Mouse (Mus musculus) large intestine, adult 2 months (tissue): ENCODE results near the gene Ccna1. TPM values are rescaled to one million over a fixed set of nuclear protein-coding genes. Genes with fewer than 3 reads are reported as not detected.

Experiments used
- DNase-seq: peaks from one replicate; pipeline ENCODE4 v3.0.0-alpha.2; 2012; ENCODE audit warnings: low read depth, low spot score
- WGBS: fragments of 180-500 bp; shearing (Covaris S2); methylation state at CpG from one replicate; pipeline ENCODE4 v1.1.7; 2018; 5-methylcytosine and 5-hydroxymethylcytosine counted together
- polyA plus RNA-seq: library from polyadenylated mRNA; depleted of rRNA; stranded (reverse); fragments of >200 nt; gene quantifications from 2 replicates; pipeline ENCODE4 v1.2.3, GENCODE M21; 2012

Gene Ccna1
- polyA plus RNA-seq, 1 experiment = 0.84 TPM

DNA sequence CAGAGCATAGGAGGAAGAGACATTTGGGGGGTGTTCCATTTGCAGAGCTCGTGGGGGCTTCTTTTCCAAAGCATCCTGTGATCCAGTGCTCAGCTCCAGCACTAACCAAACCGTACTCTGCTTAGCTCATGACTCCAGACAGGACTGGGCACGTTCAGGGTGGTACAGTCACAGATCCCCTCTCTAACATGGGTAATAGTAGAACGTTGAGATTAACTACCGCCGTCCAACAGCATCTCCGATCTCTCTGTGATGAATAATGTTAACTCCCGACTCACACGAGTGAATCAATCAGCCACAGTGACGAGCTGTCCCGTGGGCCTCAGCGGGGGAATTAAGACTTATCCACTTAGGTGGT is 11.3 kb upstream of the Ccna1 start:
- 59% methylated on average over 12 of the region's 12 CpGs for WGBS
- no peak for DNase-seq

DNA sequence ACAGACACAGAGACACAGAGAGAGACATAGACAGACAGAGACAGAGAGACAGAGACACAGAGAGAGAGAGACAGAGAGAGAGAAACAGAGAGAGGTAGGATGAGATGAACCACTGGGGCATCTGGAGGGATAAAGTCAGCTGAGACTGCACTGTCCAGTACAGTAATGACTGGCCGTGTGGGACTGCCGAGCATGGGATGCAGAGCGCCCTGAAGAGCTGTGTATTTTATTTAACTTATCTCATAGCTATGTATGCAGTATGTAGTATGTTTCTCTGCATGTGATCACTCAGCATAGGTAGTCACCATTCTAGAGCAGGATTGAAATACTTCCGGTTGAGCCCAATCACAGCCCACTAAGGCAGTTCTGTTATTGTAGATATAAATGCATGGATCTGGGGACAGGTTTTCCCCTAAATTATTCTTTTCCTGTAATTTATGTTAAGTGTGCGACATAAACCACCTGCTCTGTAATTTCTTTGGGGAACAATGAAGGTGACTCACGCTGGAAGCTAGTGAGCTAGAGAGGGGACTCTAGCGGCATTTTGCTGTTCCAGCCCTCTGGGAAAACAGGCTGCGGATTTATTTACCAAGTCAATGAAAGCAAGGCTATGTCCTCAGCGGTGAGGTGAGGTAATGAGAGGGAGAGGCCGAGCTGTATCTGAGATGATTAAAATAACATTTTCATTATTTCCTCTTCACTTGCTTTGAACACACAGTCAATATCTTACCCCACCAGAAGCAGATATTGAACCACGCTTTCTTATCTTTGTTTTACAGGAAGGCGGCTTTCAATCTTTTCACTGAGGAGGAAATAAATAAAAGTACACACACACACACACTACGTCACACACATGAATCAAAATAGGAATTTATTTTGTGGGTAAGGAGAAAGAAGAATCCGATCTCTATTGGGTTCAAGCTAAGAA is 10.7 kb upstream of the Ccna1 start:
- 22% methylated on average over 14 of the region's 14 CpGs for WGBS
- no peak for DNase-seq

DNA sequence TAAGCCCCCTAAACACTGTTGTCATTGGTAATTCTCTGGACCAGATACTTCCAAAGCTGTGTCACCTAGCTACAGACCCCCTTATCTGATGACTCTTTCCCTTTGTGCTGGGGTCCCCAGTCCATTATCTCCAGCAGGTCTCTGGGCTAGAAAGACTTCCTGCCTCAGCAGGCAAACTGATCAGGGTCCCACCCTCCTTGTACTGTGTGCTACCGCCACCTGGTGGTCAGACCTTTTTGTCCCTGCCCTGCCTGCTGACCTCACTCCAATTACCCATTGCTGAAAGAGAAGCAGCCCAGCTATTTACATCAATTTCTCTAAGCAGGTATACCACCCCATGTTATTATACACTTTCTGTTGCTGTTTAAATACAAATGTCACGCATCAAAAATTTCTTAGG is 9.1 kb upstream of the Ccna1 start:
- DNase-seq = no peak
- WGBS = 15% methylated on average over 2 of the region's 2 CpGs

DNA sequence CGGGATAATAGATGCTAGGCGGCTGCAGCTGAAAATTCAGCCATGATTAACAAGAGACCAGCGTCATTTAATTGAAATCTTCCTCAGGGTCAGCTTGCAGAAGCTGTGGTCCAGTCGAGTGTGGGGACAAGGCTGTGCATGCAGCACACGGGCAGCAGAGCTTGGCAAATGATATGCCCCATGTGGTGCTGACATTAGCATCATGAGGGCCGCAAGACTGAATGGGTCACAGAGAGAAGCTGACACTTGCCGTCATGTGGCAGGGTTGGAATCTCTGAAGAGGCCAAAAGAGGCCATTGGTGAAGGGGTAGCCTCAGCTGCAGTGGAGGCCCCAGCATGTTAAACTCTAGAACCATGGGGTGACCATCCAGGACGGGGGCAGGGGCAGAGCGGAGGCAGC is 7.4 kb upstream of the Ccna1 start:
- DNase-seq = no peak
- 78% methylated on average over 9 of the region's 9 CpGs for WGBS

DNA sequence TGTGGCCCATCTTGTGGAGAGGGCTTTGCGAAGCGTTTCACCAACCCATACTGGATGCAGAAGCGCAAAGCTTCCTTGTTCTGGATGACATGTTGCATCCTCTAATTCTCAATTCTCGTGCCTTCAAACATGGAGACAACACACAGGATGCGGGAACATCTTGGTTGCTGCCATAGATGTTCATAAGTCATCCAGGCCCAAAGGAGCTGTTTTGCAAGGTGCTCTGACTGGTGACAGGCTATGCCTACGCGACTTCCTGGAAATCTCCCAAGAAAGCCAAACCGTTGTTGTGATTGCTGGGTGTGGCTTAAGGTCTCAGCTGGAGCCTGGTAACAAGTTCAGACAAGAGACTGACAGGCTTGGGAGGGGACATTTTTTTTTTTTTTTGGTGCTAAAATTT is 1.1 kb upstream of the Ccna1 start:
- no peak for DNase-seq
- 54% methylated on average over 8 of the region's 8 CpGs for WGBS

DNA sequence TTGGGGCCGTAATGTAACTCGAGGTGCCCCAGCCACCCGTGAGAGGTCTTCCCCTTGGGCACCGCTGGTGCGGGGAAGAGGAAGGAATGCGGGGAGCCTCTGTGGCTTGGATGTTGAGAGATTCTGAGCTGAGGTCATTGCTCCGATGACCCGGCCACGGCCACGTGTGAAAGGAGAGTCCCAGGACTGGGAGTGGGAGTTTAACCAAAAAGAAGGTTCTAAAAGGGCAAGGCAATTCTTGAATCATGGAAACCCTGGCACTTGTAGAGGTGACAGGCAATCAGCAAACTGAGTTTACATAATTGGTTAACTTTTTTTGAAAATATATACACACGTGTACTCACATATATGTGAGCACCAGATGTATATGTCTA is 433 bp upstream of the Ccna1 start:
- WGBS = 28% methylated on average over 11 of the region's 11 CpGs
- no peak for DNase-seq

DNA sequence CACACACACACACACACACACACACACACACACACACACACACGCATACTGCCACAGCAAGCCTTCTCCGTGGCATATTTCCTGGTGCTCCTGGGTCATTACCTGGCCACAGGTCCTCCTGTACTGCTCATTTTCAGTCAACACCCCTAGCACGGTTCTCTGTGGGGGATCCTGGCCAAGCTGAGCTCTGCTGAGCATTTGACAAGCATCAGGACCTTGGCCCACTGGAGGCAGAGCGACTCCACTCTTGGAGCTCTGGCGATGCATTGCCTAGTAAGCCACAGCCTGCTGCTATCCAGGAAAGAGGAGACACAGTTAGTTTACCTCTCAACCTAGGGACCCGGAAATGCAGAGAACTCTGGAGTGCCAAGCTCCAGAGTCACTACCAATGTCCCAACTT is 1.1 kb downstream of the Ccna1 start:
- no peak for DNase-seq
- WGBS = 55% methylated on average over 6 of the region's 6 CpGs

DNA sequence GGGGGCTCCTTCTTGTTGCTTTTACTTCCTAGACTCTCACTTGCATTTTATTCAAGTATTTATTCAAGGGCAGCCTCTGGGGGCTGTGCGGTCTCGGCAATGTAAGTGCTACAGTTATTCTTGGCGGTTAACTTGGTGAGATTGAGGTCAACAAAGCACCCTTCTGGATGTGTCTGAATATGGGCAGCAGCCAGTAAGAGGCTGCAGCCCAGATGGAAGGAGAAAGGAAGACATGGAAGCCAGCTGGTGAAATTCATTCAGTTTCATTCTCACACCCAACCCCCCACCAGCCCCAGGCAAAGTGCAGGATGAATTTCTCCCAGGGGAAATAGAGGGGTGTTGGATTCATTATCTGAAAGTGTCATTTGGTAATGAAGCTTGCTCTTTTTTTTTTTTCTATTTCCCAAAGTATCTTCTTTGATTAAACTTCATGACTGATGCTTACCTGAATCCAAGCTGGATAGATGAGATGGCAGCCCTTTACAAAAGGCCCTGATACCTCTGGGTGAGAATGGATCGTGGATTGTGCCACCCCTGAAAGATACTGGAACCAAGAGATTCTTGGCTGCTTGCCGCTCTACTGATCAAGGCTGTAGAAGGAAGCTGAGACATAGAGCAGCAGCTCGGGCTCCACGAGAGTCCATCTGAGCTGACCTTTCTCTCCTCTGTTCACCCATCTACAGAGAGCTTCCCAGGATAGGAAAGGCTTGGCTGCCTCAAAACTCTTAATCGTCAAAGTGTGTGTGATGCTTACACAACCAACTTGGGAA is 10.5 kb downstream of the Ccna1 start:
- DNase-seq = no peak
- WGBS = 80% methylated on average over 8 of the region's 8 CpGs

DNA sequence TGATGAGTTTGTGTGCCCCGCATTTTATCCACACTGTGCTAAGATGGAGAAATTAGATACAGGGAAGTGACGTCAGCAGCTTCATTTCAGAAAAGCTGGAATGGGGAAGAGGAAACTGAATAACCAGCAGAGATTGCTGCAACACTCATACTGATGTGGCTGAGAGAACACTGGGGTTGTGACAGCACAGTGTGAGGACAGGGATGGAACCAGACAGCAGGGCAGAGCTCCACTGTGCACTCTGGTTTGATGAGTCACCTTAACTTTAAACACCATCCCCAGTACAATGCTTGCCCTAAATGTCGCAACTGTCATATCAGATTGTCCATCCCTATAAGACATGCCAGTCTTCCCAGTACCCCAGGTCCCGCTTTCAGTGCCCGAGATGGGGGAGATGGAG is 17.7 kb downstream of the Ccna1 start:
- 82% methylated on average over 5 of the region's 5 CpGs for WGBS
- DNase-seq = no peak

DNA sequence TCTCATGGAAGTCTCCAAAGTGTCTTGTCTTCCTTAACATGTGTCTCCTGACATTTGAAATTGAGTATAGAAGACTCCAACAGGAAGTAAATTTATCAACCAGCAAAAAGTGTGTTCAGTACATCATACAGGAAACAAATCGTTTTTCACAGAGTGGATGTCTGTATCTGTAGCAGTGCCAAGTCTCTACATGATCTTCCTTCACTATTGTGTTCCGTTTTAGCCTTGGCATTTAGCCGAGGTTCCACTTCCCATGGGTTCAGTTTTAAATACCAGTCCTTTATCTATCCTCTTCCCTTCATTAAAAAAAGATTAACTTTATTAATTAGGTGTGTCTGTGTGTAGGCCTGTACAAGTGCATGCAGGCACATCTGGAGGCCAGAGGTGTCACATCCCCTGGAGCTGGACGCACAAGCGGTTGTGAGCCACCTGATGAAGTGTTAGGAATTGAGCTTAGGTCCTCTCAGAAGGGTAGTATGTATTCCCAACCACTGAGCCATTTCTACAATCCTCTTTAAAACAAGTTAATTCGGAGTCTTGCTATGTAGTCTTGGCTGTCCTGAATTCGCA is 27.9 kb downstream of the Ccna1 start:
- WGBS = 74% methylated on average over 7 of the region's 7 CpGs
- no peak for DNase-seq

DNA sequence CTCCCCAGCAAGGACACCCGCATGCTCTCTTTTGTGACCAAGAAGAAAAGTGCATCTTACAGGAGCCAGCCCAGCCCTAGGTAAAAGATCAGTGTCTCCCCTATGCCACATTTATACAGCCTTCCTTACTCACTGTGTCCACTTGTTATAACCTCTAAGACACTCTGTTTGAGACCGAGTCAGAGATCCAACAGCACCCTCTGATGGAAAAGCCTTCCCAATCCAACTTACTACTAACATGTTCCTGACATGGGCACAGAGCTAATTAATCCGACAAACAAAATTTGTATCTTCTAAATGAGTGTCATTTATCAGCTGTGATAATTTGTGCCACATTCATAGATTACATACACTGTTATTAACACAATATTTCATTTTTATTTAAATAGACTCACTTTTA is 29.8 kb downstream of the Ccna1 start:
- 72% methylated on average over 3 of the region's 3 CpGs for WGBS
- no peak for DNase-seq

DNA sequence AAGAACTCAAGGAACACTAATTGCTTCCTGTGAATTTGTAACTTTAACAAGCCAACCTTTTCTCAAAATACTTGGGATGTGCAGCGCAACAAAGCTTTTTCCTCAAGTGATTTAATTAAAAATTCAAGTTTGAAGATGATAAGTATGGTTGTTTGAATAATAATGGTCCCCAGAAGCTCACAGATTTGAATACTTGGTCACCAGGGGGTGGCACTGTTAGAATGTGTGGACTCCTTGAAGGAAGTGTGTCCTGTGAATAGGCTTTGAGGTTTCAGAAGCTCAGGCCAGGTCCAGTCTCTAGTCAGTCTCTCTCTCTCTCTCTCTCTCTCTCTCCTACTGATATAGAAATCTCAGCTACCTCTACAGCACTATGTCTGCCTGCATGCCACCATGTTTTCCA is 32.0 kb downstream of the Ccna1 start:
- WGBS = 96% methylated on average over 1 of the region's 1 CpGs
- DNase-seq = no peak

DNA sequence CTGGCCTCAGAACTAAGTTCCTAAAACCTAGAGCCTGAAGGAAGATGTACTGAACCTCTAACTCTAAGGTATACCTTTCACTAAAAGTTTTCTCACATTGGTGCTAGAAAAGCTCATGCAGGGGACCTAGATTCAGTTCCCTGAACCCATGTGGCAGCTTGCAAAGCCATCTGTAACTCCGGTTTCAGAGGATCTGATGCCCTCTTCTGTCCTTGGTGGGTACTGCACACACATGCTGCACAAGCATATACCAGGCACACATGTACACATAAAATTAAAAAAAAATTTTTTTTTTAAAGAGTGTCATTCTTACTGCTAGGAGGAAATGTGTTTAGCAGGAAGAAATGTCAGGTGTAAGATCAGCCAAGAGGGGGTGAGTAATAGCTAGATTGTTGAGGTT is 33.1 kb downstream of the Ccna1 start:
- no peak for DNase-seq
- WGBS = 80% methylated on average over 1 of the region's 1 CpGs

DNA sequence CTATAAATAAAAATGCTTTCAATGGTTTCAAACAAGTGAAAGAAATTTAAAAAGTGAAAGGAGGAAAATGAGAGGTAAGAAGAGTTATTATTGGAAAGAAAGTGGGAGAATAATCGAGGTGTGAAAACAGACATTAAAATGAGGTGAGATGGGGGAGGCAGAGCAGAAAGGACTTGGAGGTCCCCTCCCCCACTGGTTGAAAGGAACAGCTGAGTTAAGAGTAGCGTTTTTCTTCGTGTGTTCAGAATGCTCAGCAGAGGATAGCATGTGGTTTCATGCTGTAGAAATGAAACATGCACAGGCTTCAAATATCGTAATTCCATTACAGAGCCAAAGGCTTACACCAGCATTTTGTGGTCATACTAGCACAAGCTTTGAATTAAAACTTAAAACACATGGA is 42.8 kb downstream of the Ccna1 start:
- DNase-seq = no peak
- whole genome bisulfite sequencing = 65% methylated on average over 4 of the region's 4 CpGs

DNA sequence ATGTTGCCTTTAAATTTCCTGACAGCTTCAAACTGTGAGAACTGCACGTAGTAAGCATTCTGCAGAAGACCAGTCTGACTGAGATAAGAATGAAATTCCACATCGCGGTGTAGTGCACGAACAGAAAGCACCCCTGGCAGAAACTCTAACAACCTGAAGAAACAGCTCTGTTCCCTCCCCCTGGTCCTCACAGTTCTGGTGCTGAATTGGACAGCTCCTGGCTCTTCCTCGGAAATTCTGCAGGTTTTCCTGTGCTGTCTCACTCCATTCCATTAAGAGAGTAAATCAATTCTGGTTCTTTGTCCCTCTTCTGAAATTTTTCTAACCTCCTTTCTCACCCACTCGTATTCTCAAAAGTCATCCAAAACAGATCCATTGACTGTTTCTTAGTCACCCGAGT is 43.6 kb downstream of the Ccna1 start:
- 19% methylated on average over 7 of the region's 7 CpGs for WGBS
- DNase-seq = no peak

DNA sequence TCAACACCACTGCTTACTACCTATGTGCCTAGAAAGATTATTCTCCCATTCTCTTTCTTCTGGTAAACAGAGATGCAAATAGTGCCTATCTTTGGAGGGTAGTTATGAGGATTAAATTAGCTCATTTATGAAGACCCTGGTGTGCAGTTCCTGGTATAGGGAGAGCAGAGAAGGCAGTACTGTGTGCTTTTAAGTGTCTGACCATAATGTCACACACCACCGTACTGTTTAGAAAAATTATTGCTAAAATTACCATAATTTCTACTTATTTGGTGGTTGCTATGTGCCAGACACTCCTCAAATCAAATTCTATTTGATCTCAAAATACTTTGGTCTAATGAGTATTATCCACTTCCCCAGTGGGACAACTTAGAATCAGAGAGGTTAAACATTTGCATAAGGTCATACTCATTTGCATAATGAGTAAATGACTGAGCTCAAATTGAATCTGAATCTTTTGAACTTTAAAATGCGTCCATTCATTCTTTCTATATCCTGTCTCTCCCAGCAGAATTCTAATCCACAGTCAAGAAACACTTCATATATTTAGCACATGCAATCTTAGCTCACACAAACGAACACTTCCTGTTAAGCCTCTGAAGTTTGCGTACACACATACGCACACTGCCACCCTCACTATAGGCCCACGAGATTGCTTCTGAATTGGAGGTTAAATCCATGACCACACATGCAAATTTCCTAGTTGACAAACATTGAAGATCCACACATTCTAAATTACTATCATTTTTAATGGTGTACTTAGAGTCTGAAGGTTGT is 46.1 kb downstream of the Ccna1 start:
- no peak for DNase-seq
- WGBS = 64% methylated on average over 6 of the region's 6 CpGs

DNA sequence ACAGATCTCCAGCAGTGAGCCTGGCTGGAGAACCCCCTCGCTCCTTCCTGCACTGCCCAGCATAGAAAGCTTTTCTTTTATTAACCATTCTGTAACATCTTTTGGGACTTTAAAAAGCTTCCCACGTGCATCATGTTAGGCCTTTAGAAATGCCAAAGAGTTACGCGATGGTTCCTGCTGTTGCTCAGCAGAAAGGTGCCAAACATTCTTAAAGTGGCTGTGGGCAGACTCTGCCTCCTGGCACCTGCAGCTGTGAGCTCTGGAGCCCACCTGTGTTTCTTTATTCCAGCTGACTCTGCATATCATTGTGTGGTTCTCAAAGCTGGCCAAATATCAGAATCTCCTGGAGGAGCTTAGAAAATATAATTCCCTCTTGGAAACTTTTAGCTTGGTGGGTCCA is 51.3 kb downstream of the Ccna1 start:
- DNase-seq = no peak
- WGBS = 67% methylated on average over 4 of the region's 4 CpGs

DNA sequence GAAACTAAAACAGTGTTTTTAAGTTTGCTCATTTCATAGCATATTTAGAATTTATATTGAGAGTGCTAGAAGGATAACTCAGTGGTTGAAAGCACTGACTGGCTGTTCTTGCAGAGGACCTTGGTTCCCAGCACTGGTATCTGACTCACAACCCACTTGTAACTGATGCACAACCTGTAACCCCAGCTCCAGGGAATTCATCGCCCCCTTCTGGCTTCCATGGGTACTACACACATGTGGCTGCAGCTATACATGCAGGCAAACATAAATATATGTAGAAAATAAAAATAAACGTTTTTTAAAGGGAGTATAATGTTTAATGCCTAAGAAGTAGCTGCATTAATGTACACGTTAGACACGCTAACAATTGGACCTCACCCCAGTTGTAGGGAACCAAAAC is 53.6 kb downstream of the Ccna1 start:
- WGBS = 70% methylated on average over 4 of the region's 4 CpGs
- no peak for DNase-seq
